Comparison of ENCODE assay signal across 7 mouse cellular contexts in the genomic region with DNA sequence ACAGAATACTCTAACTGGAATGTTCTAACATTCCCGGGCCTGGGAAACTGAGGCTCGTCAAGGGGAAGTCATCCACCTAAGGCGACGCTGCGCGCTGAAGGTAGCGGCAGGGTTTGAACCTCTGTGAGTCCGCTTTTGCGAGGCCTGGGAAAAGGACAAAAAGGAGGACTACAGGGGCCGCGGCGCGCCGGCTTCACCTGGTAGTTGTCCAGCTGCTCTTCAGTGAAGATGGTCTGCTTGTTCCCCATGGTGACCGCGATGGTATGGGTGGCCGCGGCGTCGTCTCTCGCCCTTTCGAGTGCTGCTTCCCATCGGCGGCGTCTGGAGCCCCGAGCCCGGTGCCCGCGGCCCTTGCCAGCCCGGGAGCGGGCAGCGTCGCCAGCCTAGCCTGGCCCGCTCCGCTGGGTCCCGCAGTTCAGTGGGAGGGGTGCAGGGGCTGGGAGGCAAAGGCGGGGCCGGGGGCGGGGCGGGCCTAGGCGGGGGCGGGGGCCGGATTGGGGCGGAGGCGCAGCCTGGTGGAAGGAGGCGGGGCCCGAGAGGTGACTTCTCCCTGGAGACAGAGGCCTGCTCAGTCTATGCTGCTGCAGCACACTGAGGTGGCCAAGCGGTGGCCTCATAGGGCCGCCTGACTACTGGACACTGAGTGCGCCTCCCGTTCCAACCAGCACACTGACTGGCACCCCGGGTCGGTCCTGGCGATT. TPM values are rescaled to one million over a fixed set of nuclear protein-coding genes. Genes with fewer than 3 reads are reported as not detected.
DNase-seq lines count a peak whose midpoint lies in the region; ATAC-seq and TF ChIP-seq lines count a peak whose summit lies in the region.

Gene Cib2, minus strand, starts transcription at position 448 of the 701 bp plus-strand sequence.

- under 1% methylated on average over 54 of the region's 54 CpGs for WGBS in embryonic facial prominence, embryonic 13.5 days
- 3% methylated on average over 52 of the region's 54 CpGs for WGBS in heart, adult 2 months
- WGBS in limb, embryonic 13.5 days = 1% methylated on average over 44 of the region's 54 CpGs
- WGBS in midbrain, embryonic 16.5 days = under 1% methylated on average over 40 of the region's 54 CpGs
- WGBS in spleen, adult 2 months = 8% methylated on average over 54 of the region's 54 CpGs

- intact Hi-C loops in heart, adult 2 months (cut with DNase I) = loop anchor here (2.0 to 5.0 kb wide), 2 partner anchors 27 to 117 kb away; partner anchors contain the start of gene Idh3a

- H3K27me3 ChIP-seq in embryonic facial prominence, embryonic 13.5 days = no peaks in the 10 kb centered on the region
- no peaks in the 10 kb centered on the region for H3K27me3 ChIP-seq in heart, adult 2 months (ENCODE audit: control insufficient read depth, insufficient read depth, low read length)
- H3K27me3 ChIP-seq in limb, embryonic 13.5 days = no peaks in the 10 kb centered on the region
- H3K27me3 ChIP-seq in midbrain, embryonic 16.5 days (ENCODE audit: control insufficient read depth, insufficient read depth, low read depth, low read length) = no peaks in the 10 kb centered on the region
- peaks cover 4% of the 10 kb centered on the region; the same call in 1 of the 2 replicates for H3K27me3 ChIP-seq in spleen, adult 2 months (ENCODE audit: control insufficient read depth, insufficient read depth, low read length)

- no peaks in the 10 kb centered on the region for H3K36me3 ChIP-seq in embryonic facial prominence, embryonic 13.5 days
- no peaks in the 10 kb centered on the region for H3K36me3 ChIP-seq in heart, adult 2 months (ENCODE audit: control insufficient read depth, insufficient read depth, low read length)
- no peaks in the 10 kb centered on the region for H3K36me3 ChIP-seq in limb, embryonic 13.5 days
- no peaks in the 10 kb centered on the region for H3K36me3 ChIP-seq in midbrain, embryonic 16.5 days (ENCODE audit: control insufficient read depth, insufficient read depth, low read length)
- H3K36me3 ChIP-seq in spleen, adult 2 months (ENCODE audit: control insufficient read depth, insufficient read depth, low read length) = no peaks in the 10 kb centered on the region

- no peak for TF ChIP-seq EP300 in heart, adult 2 months (IDR thresholded peaks at IDR 0.05; ENCODE audit: insufficient read depth, low read depth, low read length)

- ATAC-seq in embryonic facial prominence, embryonic 13.5 days (ENCODE audit: insufficient number of reproducible peaks, insufficient read depth, low FRiP score, low TSS enrichment, low read depth) = peak; percentile 87
- ATAC-seq in limb, embryonic 13.5 days (ENCODE audit: low FRiP score, low read depth) = peak; percentile 94
- peak; percentile 96 for ATAC-seq in midbrain, embryonic 16.5 days

- peak within 1 kb of the TSS; percentile 71 for H3K9ac ChIP-seq in embryonic facial prominence, embryonic 13.5 days
- peak within 1 kb of the TSS; percentile 66 for H3K9ac ChIP-seq in heart, adult 2 months (ENCODE audit: low read depth, low read length)
- H3K9ac ChIP-seq in limb, embryonic 13.5 days = peak within 1 kb of the TSS; percentile 72
- H3K9ac ChIP-seq in midbrain, embryonic 16.5 days (ENCODE audit: low read depth, low read length) = peak within 1 kb of the TSS; percentile 81

- H3K4me3 ChIP-seq in embryonic facial prominence, embryonic 13.5 days = peak within 1 kb of the TSS; percentile 55
- peak within 1 kb of the TSS; percentile 55 for H3K4me3 ChIP-seq in heart, adult 2 months
- peak within 1 kb of the TSS; percentile 62 for H3K4me3 ChIP-seq in limb, embryonic 13.5 days
- H3K4me3 ChIP-seq in midbrain, embryonic 16.5 days (ENCODE audit: low read depth, low read length) = peak within 1 kb of the TSS; percentile 64
- H3K4me3 ChIP-seq in spleen, adult 2 months (ENCODE audit: extremely low read depth, insufficient read depth, insufficient read length) = peak within 1 kb of the TSS; percentile 61

- H3K4me2 ChIP-seq in embryonic facial prominence, embryonic 13.5 days = peak within 1 kb of the TSS; percentile 72
- peak within 1 kb of the TSS; percentile 85 for H3K4me2 ChIP-seq in limb, embryonic 13.5 days (replicated peaks)
- H3K4me2 ChIP-seq in midbrain, embryonic 16.5 days (ENCODE audit: low read length) = peak within 1 kb of the TSS; percentile 80

- peak; percentile 66 to 67 for DNase-seq in adrenal gland, postnatal 4 days (ENCODE audit: low spot score in 2 of 2)
- DNase-seq in heart, adult 2 months = peak; percentile 81 to 89
- DNase-seq in kidney, adult 8-10 months = peak; percentile 84 to 89
- peak; percentile 41 to 73 for DNase-seq in spleen, adult 2 months (ENCODE audit: low read depth in 1 of 2, low spot score in 2 of 2)

- no peaks in the 10 kb centered on the region for H3K79me2 ChIP-seq in heart, adult 2 months (replicated peaks; ENCODE audit: control insufficient read depth, insufficient read depth, low read length)

- H3K4me1 ChIP-seq in embryonic facial prominence, embryonic 13.5 days = peaks cover 12% of the 10 kb centered on the region
- H3K4me1 ChIP-seq in heart, adult 2 months (ENCODE audit: control insufficient read depth, insufficient read depth, low read length) = peaks cover 2% of the 10 kb centered on the region
- peaks cover 12% of the 10 kb centered on the region; the same call in 1 of the 2 replicates for H3K4me1 ChIP-seq in limb, embryonic 13.5 days
- H3K4me1 ChIP-seq in midbrain, embryonic 16.5 days (ENCODE audit: control insufficient read depth, insufficient read depth, low read length) = peaks cover 6% of the 10 kb centered on the region; the same call in 1 of the 2 replicates
- H3K4me1 ChIP-seq in spleen, adult 2 months (ENCODE audit: control insufficient read depth, insufficient read depth, insufficient read length) = peaks cover 6% of the 10 kb centered on the region; the same call in 1 of the 2 replicates

- H3K27ac ChIP-seq in embryonic facial prominence, embryonic 13.5 days = no peak within 1 kb of the TSS
- no peak within 1 kb of the TSS; the same call in 1 of the 2 replicates for H3K27ac ChIP-seq in heart, adult 2 months
- no peak within 1 kb of the TSS for H3K27ac ChIP-seq in limb, embryonic 13.5 days
- no peak within 1 kb of the TSS for H3K27ac ChIP-seq in midbrain, embryonic 16.5 days (ENCODE audit: low read length)
- no peak within 1 kb of the TSS for H3K27ac ChIP-seq in spleen, adult 2 months (ENCODE audit: insufficient read depth, low read length)

- peak; percentile 41; the same call in 1 of the 2 replicates for TF ChIP-seq POLR2A in heart, adult 2 months (IDR thresholded peaks at IDR 0.05; ENCODE audit: insufficient read depth, low read depth, low read length)
- no peak for TF ChIP-seq POLR2A in spleen, adult 2 months (IDR thresholded peaks at IDR 0.05; ENCODE audit: low read depth, low read length)

- peak; percentile 66 for TF ChIP-seq CTCF in heart, adult 2 months (IDR thresholded peaks at IDR 0.05)
- no peak for TF ChIP-seq CTCF in spleen, adult 2 months (IDR thresholded peaks at IDR 0.05; ENCODE audit: extremely low read depth, insufficient read depth, insufficient read length, insufficient replicate concordance)

- H3K9me3 ChIP-seq in embryonic facial prominence, embryonic 13.5 days = no peaks in the 10 kb centered on the region
- no peaks in the 10 kb centered on the region for H3K9me3 ChIP-seq in limb, embryonic 13.5 days
- no peaks in the 10 kb centered on the region for H3K9me3 ChIP-seq in midbrain, embryonic 16.5 days (replicated peaks; ENCODE audit: control insufficient read depth, low read length, poor library complexity, severe bottlenecking)

RNA-seq across cellular contexts. Expression of gene Cib2, which starts in this region (rescaled TPM):
- total RNA-seq in adrenal gland, postnatal 4 days (2021) = 10 to 100 TPM; 10.4 to 12.2 TPM
- polyA plus RNA-seq in embryonic facial prominence, embryonic 13.5 days (2015; fragmentation: Nextera tagmentation; extraction: Ambion mirVana) = 36.0 and 36.4 TPM in 2 replicates
- total RNA-seq in heart, adult 2 months (2021) = 1 to 10 TPM; 2.1 TPM
- 4.1 and 5.9 TPM in 2 replicates for polyA plus RNA-seq in heart, adult 2 months (2012; rRNA removed)
- 26.1 and 27.3 TPM in 2 replicates for polyA plus RNA-seq in limb, embryonic 13.5 days (2015; fragmentation: Nextera tagmentation; extraction: Ambion mirVana)
- 54.6 and 60.3 TPM in 2 replicates for polyA plus RNA-seq in midbrain, embryonic 16.5 days (2015; fragmentation: Nextera tagmentation; extraction: Ambion mirVana)
- polyA plus RNA-seq in spleen, adult 2 months (2012; rRNA removed) = 2.0 and 3.0 TPM in 2 replicates
